Mouse (Mus musculus): Measurements from ENCODE around the gene Clstn1. TPM values are rescaled to one million over a fixed set of nuclear protein-coding genes. Genes with fewer than 3 reads are reported as not detected.

Gene Clstn1
- total RNA-seq, 2 experiments from 2014 or later, result 78.9 to 80.6 TPM

GRCm38 (mm10) chr4:149628372-149628771, 42.1 kb downstream of the Clstn1 start:
- peak in 1 of 2 experiments; percentile 53 for DNase-seq (ENCODE audit: low spot score in 2 of 2)

GRCm38 (mm10) chr4:149628810-149629209, 42.5 kb downstream of the Clstn1 start:
- DNase-seq (ENCODE audit: low spot score in 2 of 2), result no peak

GRCm38 (mm10) chr4:149632670-149633307, 46.5 kb downstream of the Clstn1 start:
- no peak for DNase-seq (ENCODE audit: low spot score in 2 of 2)

GRCm38 (mm10) chr4:149634157-149634556, 47.9 kb downstream of the Clstn1 start:
- no peak for DNase-seq (ENCODE audit: low spot score in 2 of 2)

- no peak for DNase-seq (ENCODE audit: low spot score in 2 of 2)
Observed at GRCm38 (mm10) chr4:149634966-149635365, 48.7 kb downstream of the Clstn1 start.

GRCm38 (mm10) chr4:149635915-149636415, 49.7 kb downstream of the Clstn1 start:
- DNase-seq (ENCODE audit: low spot score in 2 of 2), result no peak

GRCm38 (mm10) chr4:149637942-149638341, 51.7 kb downstream of the Clstn1 start:
- no peak for DNase-seq (ENCODE audit: low spot score in 2 of 2)

GRCm38 (mm10) chr4:149640831-149641230, 54.6 kb downstream of the Clstn1 start:
- DNase-seq (ENCODE audit: low spot score in 2 of 2), result no peak

- no peak for DNase-seq (ENCODE audit: low spot score in 2 of 2)
Observed at GRCm38 (mm10) chr4:149641400-149641799, 55.1 kb downstream of the Clstn1 start.

- no peak for DNase-seq (ENCODE audit: low spot score in 2 of 2)
Observed at GRCm38 (mm10) chr4:149641956-149642355, 55.7 kb downstream of the Clstn1 start.

GRCm38 (mm10) chr4:149645761-149646160, 59.5 kb downstream of the Clstn1 start:
- no peak for DNase-seq (ENCODE audit: low spot score in 2 of 2)

- DNase-seq (ENCODE audit: low spot score in 2 of 2), result no peak
Observed at GRCm38 (mm10) chr4:149648031-149648805, 62.0 kb downstream of the Clstn1 start.

- DNase-seq (ENCODE audit: low spot score in 2 of 2), result peak; percentile 73 to 85
Observed at GRCm38 (mm10) chr4:149650493-149651193, 64.4 kb downstream of the Clstn1 start.

GRCm38 (mm10) chr4:149654232-149654631, 68.0 kb downstream of the Clstn1 start:
- DNase-seq (ENCODE audit: low spot score in 2 of 2), result peak in 1 of 2 experiments; percentile 24

- DNase-seq (ENCODE audit: low spot score in 2 of 2), result no peak
Observed at GRCm38 (mm10) chr4:149657858-149658416, 71.7 kb downstream of the Clstn1 start.

- no peak for DNase-seq (ENCODE audit: low spot score in 2 of 2)
Observed at GRCm38 (mm10) chr4:149659495-149660116, 73.3 kb downstream of the Clstn1 start.

GRCm38 (mm10) chr4:149660598-149660997, 74.3 kb downstream of the Clstn1 start:
- DNase-seq (ENCODE audit: low spot score in 2 of 2), result no peak

- no peak for DNase-seq (ENCODE audit: low spot score in 2 of 2)
Observed at GRCm38 (mm10) chr4:149661967-149662589, 75.8 kb downstream of the Clstn1 start.

- no peak for DNase-seq (ENCODE audit: low spot score in 2 of 2)
Observed at GRCm38 (mm10) chr4:149663849-149664503, 77.7 kb downstream of the Clstn1 start.

Measured in gastrocnemius, postnatal 4 days (tissue).